Mouse (Mus musculus): ENCODE measurements around the gene Timm8b. TPM values are rescaled to one million over a fixed set of nuclear protein-coding genes. Genes with fewer than 3 reads are reported as not detected.
A peak's percentile ranks its signal among the peaks of the same experiment; 100 is the strongest.

Gene Timm8b
- total RNA-seq (2017) = 147 and 199 TPM in 2 replicates

DNA sequence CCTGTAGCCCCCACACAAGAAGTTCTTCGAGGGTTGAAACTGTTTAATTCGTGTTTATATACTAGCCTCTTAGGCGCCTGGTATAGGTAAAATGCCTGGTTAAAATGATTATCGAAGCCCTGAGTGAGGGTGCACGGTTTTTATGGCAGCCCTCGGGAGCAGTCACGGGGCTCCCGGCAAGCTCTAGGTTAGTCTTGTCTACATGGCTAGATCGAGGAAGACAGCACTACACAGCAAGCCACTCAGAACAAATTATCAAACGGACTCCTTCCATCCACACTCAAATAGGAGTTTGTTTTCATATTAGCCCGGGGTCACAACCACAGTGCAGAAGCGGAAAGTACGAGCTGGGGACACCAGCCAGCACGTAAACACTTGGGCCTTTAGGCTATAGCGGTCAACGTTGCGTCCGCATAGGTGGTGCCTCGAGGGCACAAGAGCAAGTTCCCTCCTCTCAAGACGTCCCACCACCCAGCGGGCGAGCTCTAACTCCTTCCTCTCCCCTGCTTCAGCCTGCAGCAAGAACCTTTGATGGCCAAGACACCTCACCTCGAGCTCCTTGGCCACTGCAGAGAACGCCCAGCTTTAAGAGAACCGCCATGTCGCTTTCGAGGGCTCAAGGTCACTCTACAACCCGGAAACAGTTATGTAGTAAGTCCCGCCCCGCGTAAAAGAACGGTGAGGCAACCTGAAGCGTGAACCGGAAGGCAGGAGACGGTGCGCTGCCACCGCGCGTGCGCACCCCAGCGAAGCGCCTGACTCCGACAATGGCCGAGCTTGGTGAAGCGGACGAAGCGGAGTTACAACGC is at the start of gene Timm8b, which contains the start of gene Sdhd:
TSS of gene Timm8b (plus strand) at position 722 of the 809 bp plus-strand sequence.
TSS of gene Sdhd (minus strand) at position 624 of the 809 bp plus-strand sequence.
- peak; percentile 96 for ATAC-seq (replicated peaks; ENCODE audit: low read depth, poor library complexity, severe bottlenecking)

DNA sequence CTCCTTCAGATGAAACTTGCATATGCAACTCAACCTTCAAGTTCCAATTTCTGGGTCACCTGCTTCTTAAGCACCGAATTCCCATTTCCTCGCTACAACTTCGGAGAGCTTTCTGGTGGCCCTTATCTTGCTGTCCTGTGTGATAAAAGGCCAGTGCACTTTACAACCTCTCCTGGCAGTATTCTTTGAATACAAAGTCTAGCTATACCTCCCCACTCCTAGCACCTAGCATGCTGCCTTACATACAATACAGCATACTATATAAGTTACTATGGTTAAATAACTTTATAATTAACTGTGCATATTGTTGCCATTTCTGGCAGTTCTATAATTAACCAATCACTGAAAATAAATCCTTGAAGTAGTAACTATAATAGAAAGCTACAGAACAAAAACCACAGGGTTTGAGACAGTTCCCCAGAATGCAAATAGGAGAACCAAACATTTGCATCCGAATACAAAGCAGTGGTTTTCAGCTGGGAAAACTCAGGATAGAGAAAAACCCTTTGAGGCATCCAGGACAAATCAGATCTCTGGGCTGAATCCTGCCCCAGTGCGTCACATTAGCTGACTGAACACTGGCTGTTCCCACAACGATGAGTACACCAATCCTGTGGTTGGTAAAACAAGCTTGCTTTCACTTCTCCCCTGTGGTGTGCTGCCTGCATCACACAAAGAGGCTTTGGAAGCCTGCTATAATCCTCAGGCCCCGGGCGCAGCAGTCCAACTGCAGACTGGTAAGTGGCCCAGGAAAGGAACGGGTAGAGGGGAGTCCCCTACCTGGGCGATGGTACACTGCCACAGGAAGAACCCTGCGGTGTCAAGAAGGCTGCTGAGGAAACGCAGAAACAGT is 49.2 kb upstream of the Timm8b start, which contains the start of gene Il18:
TSS of gene Il18 (plus strand) at position 587 of the 853 bp plus-strand sequence.
- ATAC-seq (replicated peaks; ENCODE audit: low read depth, poor library complexity, severe bottlenecking) = peak; percentile 86

DNA sequence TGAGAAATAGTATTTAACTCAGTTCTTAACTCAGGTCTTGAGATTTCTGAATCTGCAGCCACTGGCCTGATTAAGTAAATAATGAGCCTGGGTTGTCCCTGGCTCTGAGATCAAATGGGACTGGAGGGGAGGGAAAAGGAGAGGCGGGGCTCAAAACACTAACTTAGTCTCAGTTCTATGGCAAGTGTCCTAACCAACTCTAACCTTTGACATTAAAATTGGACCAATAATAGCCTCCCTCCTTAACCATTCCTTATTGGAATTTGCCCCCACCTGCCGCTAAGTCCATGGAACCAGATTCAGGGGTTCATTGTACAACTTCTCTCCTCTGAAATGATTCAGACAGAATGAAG is 48.6 kb upstream of the Timm8b start, which contains the start of gene Bco2:
TSS of gene Bco2 (minus strand) at position 88 of the 353 bp plus-strand sequence.
- peak; percentile 33; the same call in 1 of the 2 replicates for ATAC-seq (replicated peaks; ENCODE audit: low read depth, poor library complexity, severe bottlenecking)

GRCm38 (mm10) chr9:50561145-50561917 is 42.4 kb upstream of the Timm8b start, which contains the start of gene Tex12:
TSS of gene Tex12 (minus strand) at chr9:50561325.
- no peak for ATAC-seq (replicated peaks; ENCODE audit: low read depth, poor library complexity, severe bottlenecking)

DNA sequence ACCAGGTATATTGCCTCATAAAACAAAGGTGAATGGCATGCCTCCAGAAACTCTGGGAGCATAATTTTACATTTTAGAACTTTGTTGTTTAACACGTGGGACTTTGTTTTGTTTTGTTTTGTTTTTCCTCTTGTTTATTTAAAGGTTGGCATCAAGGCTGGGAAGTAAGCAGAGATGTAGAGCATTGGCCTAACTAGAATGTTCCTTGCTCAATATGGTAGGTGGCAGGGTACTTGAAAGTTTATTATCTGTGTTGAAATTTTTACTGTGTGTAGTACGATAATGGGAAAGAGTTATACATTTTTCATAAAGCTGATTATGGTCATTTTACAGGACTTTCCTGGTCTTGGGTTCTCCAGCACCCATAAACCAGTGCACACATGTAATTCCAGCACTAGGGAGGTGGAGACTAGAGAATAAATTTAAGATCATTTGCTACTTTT is 41.8 kb upstream of the Timm8b start:
- no peak for ATAC-seq (replicated peaks; ENCODE audit: low read depth, poor library complexity, severe bottlenecking)

DNA sequence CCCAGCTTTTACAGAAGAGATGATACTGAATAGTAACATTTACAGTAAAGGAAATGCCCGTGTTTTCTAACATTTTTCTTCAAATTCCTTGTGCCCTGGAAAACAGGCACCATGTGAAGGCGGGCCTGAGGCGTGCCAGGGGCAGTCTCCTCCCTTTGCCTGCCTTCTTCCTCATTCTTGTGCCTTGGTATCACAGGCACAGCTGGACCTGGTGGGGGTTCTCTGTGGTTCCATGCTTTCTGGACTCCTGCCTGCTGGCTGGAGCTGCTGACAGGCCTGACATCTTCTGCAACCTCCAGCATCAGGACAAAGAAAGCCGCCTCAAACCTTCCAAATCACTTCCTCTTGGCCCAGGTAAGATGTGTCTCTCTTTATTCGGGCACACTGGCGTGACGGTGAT is 38.5 kb upstream of the Timm8b start:
- ATAC-seq (replicated peaks; ENCODE audit: low read depth, poor library complexity, severe bottlenecking) = peak; percentile 69

GRCm38 (mm10) chr9:50565940-50566339 is 37.8 kb upstream of the Timm8b start:
- ATAC-seq (replicated peaks; ENCODE audit: low read depth, poor library complexity, severe bottlenecking) = no peak

GRCm38 (mm10) chr9:50567372-50567771 is 36.3 kb upstream of the Timm8b start:
- ATAC-seq (replicated peaks; ENCODE audit: low read depth, poor library complexity, severe bottlenecking) = peak; percentile 29; the same call in 1 of the 2 replicates

- ATAC-seq (replicated peaks; ENCODE audit: low read depth, poor library complexity, severe bottlenecking) = no peak
Measured at GRCm38 (mm10) chr9:50567881-50568280, 35.8 kb upstream of the Timm8b start.

- ATAC-seq (replicated peaks; ENCODE audit: low read depth, poor library complexity, severe bottlenecking) = no peak
Measured at GRCm38 (mm10) chr9:50569599-50570525, 33.8 kb upstream of the Timm8b start.

- no peak for ATAC-seq (replicated peaks; ENCODE audit: low read depth, poor library complexity, severe bottlenecking)
Measured at GRCm38 (mm10) chr9:50580370-50580769, 23.3 kb upstream of the Timm8b start.

GRCm38 (mm10) chr9:50585145-50585818 is 18.4 kb upstream of the Timm8b start:
- ATAC-seq (replicated peaks; ENCODE audit: low read depth, poor library complexity, severe bottlenecking) = no peak

DNA sequence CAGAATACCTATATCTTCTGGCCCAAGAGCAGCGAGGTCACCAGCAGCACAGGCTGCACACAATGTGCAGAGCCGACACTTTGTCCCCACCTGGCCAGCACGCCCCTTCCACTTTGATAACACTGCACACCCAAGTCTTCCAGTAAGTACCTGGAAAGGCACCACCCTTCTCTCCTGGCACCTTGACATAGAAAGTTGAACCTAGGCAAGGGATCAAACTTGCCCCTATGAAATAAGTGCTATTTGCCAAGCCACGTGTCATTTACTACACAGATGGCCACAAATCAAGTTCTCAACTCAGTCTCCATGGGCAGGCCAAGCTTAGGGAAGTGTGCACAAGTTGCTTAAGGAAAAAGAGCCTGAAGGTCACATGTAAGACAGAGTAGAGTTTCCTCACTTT is 16.8 kb upstream of the Timm8b start:
- ATAC-seq (replicated peaks; ENCODE audit: low read depth, poor library complexity, severe bottlenecking) = no peak

GRCm38 (mm10) chr9:50590856-50591518 is 12.7 kb upstream of the Timm8b start:
- ATAC-seq (replicated peaks; ENCODE audit: low read depth, poor library complexity, severe bottlenecking) = peak; percentile 54

DNA sequence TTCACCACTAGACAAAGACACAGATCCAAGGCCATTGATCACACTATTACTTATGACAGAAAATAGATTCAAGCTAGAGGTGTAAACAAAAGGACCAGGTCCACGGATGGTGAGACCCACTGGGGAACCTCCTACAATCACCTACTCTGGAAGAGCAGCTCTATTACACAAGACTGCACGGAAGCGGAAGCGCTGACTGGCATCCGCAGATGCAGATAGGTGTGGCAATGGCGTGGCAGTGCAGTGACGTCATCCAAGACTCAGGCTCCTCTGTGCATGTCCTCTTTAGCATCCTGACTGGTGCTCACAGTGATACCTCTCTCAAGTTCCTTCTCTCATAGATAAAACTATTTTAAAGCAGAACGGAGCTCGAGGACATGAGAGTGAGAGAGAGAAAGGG is 10.8 kb upstream of the Timm8b start:
- no peak for ATAC-seq (replicated peaks; ENCODE audit: low read depth, poor library complexity, severe bottlenecking)

DNA sequence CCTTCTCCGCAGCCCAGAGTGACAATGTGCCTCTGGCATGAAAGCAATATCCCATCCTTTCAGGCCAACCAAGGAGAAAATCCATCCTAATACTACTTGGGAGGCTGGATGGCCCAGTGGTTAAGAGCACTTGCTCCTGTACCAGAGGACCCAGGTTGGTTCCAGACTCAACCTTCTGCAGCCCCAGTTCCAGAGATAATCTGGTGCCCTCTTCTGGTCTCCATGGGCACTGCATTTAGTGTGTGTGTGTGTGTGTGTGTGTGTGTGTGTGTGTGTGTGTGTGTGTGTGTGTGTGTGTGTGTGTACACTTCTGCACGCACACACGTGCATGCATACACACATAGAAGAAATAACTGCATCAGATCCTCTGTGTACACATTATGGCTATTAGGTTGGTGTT is 10.2 kb upstream of the Timm8b start:
- ATAC-seq (replicated peaks; ENCODE audit: low read depth, poor library complexity, severe bottlenecking) = peak; percentile 76

- ATAC-seq (replicated peaks; ENCODE audit: low read depth, poor library complexity, severe bottlenecking) = no peak
Measured at GRCm38 (mm10) chr9:50594794-50595417, 8.8 kb upstream of the Timm8b start.
